23 mouse cellular contexts compared by ENCODE assay signal in genomic region chr17:71823622-71824306, GRCm38 (mm10). TPM values are rescaled to one million over a fixed set of nuclear protein-coding genes. Genes with fewer than 3 reads are reported as not detected.
DNase-seq lines count a peak whose midpoint lies in the region; ATAC-seq lines count a peak whose summit lies in the region.
"Had no signal": no experiment of that assay in that cellular context is flagged by ENCODE, and none has a peak within 500 bp of the region (broad histone marks: within the 10 kb centered on the region; RNA-seq: fewer than 3 reads in every experiment).

No protein-coding gene starts in this region.

- peak; percentile 58; the same call in 1 of the 2 replicates for ATAC-seq in kidney, embryonic 15.5 days (replicated peaks; ENCODE audit: low FRiP score)
- peak; percentile 33; the same call in 1 of the 2 replicates for ATAC-seq in neural tube, embryonic 12.5 days (ENCODE audit: low FRiP score, low read depth)
- ATAC-seq in neural tube, embryonic 14.5 days (ENCODE audit: low read depth), result peak; percentile 88
- ATAC-seq: forebrain, embryonic 14.5 days had no signal

- no peak overlapping the region for H3K4me2 ChIP-seq in kidney, embryonic 15.5 days
- no peak overlapping the region for H3K4me2 ChIP-seq in neural tube, embryonic 12.5 days (replicated peaks)
- H3K4me2 ChIP-seq in neural tube, embryonic 14.5 days (ENCODE audit: low read depth, low read length), result no peak overlapping the region
- H3K4me2 ChIP-seq: embryonic facial prominence, embryonic 15.5 days; heart, embryonic 12.5 days had no signal

- peaks cover 11% of the 10 kb centered on the region; the same call in 1 of the 2 replicates for H3K36me3 ChIP-seq in kidney, embryonic 15.5 days
- peaks cover 25% of the 10 kb centered on the region for H3K36me3 ChIP-seq in neural tube, embryonic 12.5 days
- peaks cover 8% of the 10 kb centered on the region; the same call in 1 of the 2 replicates for H3K36me3 ChIP-seq in neural tube, embryonic 14.5 days (ENCODE audit: control insufficient read depth, insufficient read depth, low read length)

- no peaks in the 10 kb centered on the region for H3K9me3 ChIP-seq in kidney, embryonic 15.5 days (replicated peaks)
- H3K9me3 ChIP-seq in neural tube, embryonic 12.5 days, result no peaks in the 10 kb centered on the region
- H3K9me3 ChIP-seq in neural tube, embryonic 14.5 days (ENCODE audit: control insufficient read depth, low read length), result no peaks in the 10 kb centered on the region
- H3K9me3 ChIP-seq: embryonic facial prominence, embryonic 15.5 days had no signal

- no peak overlapping the region for H3K27ac ChIP-seq in kidney, embryonic 15.5 days
- no peak overlapping the region for H3K27ac ChIP-seq in neural tube, embryonic 12.5 days
- H3K27ac ChIP-seq in neural tube, embryonic 14.5 days (ENCODE audit: low read depth, low read length), result no peak overlapping the region; the same call in 1 of the 2 replicates
- H3K27ac ChIP-seq: embryonic facial prominence, embryonic 15.5 days; forebrain, embryonic 10.5 days; gastrocnemius, adult 2 months had no signal

- H3K4me3 ChIP-seq in kidney, embryonic 15.5 days (replicated peaks), result no peak overlapping the region
- no peak overlapping the region for H3K4me3 ChIP-seq in neural tube, embryonic 12.5 days
- no peak overlapping the region for H3K4me3 ChIP-seq in neural tube, embryonic 14.5 days (ENCODE audit: low read depth, low read length)
- H3K4me3 ChIP-seq: embryonic facial prominence, embryonic 15.5 days; erythroblast, embryonic 14.5 days; forebrain, embryonic 10.5 days; gastrocnemius, adult 2 months; heart, embryonic 12.5 days had no signal

- no peak overlapping the region for H3K9ac ChIP-seq in kidney, embryonic 15.5 days
- H3K9ac ChIP-seq in neural tube, embryonic 12.5 days, result no peak overlapping the region
- H3K9ac ChIP-seq in neural tube, embryonic 14.5 days (replicated peaks; ENCODE audit: low read depth, low read length), result no peak overlapping the region
- H3K9ac ChIP-seq: embryonic facial prominence, embryonic 15.5 days; heart, embryonic 12.5 days had no signal

- H3K27me3 ChIP-seq in kidney, embryonic 15.5 days, result no peaks in the 10 kb centered on the region
- no peaks in the 10 kb centered on the region for H3K27me3 ChIP-seq in neural tube, embryonic 12.5 days (replicated peaks)
- H3K27me3 ChIP-seq in neural tube, embryonic 14.5 days (ENCODE audit: control insufficient read depth, insufficient read depth, low read length), result no peaks in the 10 kb centered on the region
- H3K27me3 ChIP-seq: embryonic facial prominence, embryonic 15.5 days; heart, embryonic 12.5 days had no signal

- peaks cover 9% of the 10 kb centered on the region for H3K4me1 ChIP-seq in kidney, embryonic 15.5 days
- no peaks in the 10 kb centered on the region for H3K4me1 ChIP-seq in neural tube, embryonic 12.5 days
- H3K4me1 ChIP-seq in neural tube, embryonic 14.5 days (ENCODE audit: control insufficient read depth, insufficient read depth, low read length), result 0 out of 2 replicates have a peak, but pooled peaks cover 4% of the 10 kb centered on the region
- H3K4me1 ChIP-seq: embryonic facial prominence, embryonic 15.5 days; forebrain, embryonic 10.5 days had no signal

- intact Hi-C loops in heart, postnatal 36 days (cut with DNase I), result no loop called here

- 56% methylated on average over 8 of the region's 8 CpGs for WGBS in kidney, embryonic 15.5 days
- 52% methylated on average over 8 of the region's 8 CpGs for WGBS in neural tube, embryonic 12.5 days
- WGBS in neural tube, embryonic 14.5 days, result 41% methylated on average over 8 of the region's 8 CpGs

- no peak for DNase-seq in kidney, adult 18-20 months
- DNase-seq in neural tube, embryonic 10.5 days (ENCODE audit: extremely low spot score, low spot score), result no peak
- DNase-seq in ovary, adult 18-20 months (ENCODE audit: low spot score), result no peak
- no peak for DNase-seq in heart, postnatal 36 days
- DNase-seq: adrenal gland, postnatal 10 days; cerebellum, adult 11 months; cerebellum, adult 8-10 months; cerebellum, postnatal 14 days; embryo, embryonic 11 days; gastrocnemius, adult 2 months; gastrocnemius, postnatal 25 days; heart, postnatal 4 days had no signal

RNA-seq across cellular contexts. Expression of gene Clip4, which starts 55.5 kb away (rescaled TPM):
- polyA plus RNA-seq in kidney, embryonic 15.5 days (2015; fragmentation: Nextera tagmentation; extraction: Ambion mirVana), result 5.5 and 5.7 TPM in 2 replicates
- 9.1 and 9.6 TPM in 2 replicates for polyA plus RNA-seq in neural tube, embryonic 12.5 days (2016; fragmentation: Nextera tagmentation; extraction: Ambion mirVana)
- 20.9 and 22.5 TPM in 2 replicates for polyA plus RNA-seq in neural tube, embryonic 14.5 days (2014; fragmentation: Nextera tagmentation; extraction: Ambion mirVana)
- total RNA-seq in heart, postnatal 36 days (2021), result 100 to 1,000 TPM; 244 to 259 TPM
- total RNA-seq: common myeloid progenitor, adult 5-6 weeks; granulocyte monocyte progenitor cell, adult 5-6 weeks; MEL had no signal
- polyA plus RNA-seq: erythroblast, embryonic 14.5 days had no signal

Comparison
In these comparisons a context has a peak if more than half of its experiments do, and no peak if none do; other contexts are left out.
1. ATAC-seq: peak in every context shown above with its lines; median percentile 88 in neural tube, embryonic 14.5 days; 58 in kidney, embryonic 15.5 days; 33 in neural tube, embryonic 12.5 days.